Comparison of ENCODE assay signal across 8 mouse cellular contexts in the genomic region with DNA sequence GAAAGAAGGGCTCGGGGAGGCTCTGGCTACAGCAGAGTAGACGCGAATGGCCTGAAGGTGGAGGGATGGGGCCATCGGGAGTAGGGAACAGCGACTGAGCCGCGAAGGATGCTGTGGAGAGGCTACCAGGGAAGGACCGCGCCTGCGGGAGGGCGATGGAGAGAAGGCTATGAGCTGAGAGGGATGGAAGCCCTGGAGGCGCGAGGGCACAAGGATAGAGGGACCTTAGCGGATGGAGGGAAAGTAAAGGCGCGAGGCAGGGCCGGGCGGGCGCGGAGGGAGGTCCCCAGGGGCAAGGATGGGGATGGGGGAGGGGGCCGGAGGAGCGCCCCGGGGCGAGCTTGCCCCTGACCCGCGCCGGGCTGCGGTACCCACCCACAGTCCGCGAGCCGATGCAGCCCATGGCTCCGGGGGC. TPM values are rescaled to one million over a fixed set of nuclear protein-coding genes. Genes with fewer than 3 reads are reported as not detected.
A peak's percentile ranks its signal among the peaks of the same experiment; 100 is the strongest.
DNase-seq lines count a peak whose midpoint lies in the region; ATAC-seq and TF ChIP-seq lines count a peak whose summit lies in the region.

No protein-coding gene starts in this region.

- no peak for TF ChIP-seq CTCF in spleen, adult 2 months (IDR thresholded peaks at IDR 0.05; ENCODE audit: extremely low read depth, insufficient read depth, insufficient read length, insufficient replicate concordance)

- DNase-seq in adrenal gland, postnatal 25 days = peak; percentile 13
- no peak for DNase-seq in adrenal gland, adult 18-20 months (ENCODE audit: low spot score in 2 of 2)
- no peak for DNase-seq in spleen, adult 2 months (ENCODE audit: low read depth in 1 of 2, low spot score in 2 of 2)
- DNase-seq in spleen, postnatal 36 days (ENCODE audit: low spot score in 2 of 2) = no peak
- DNase-seq in heart, embryonic 10.5 days (ENCODE audit: low spot score) = peak; percentile 75
- peak; percentile 37 to 41 for DNase-seq in layer of hippocampus, postnatal 36 days
- peak; percentile 64 for DNase-seq in neural tube, embryonic 11.5 days (ENCODE audit: low spot score)
- DNase-seq in thymus, postnatal 4 days = no peak

- 3% methylated on average over 27 of the region's 32 CpGs for WGBS in spleen, adult 2 months
- under 1% methylated on average over 29 of the region's 32 CpGs for WGBS in heart, embryonic 10.5 days
- 0% methylated on average over 18 of the region's 32 CpGs for WGBS in neural tube, embryonic 11.5 days

- H3K4me3 ChIP-seq in spleen, adult 2 months (ENCODE audit: extremely low read depth, insufficient read depth, insufficient read length) = peak overlapping the region; percentile 61
- H3K4me3 ChIP-seq in heart, embryonic 10.5 days = peak overlapping the region; percentile 74
- H3K4me3 ChIP-seq in neural tube, embryonic 11.5 days (ENCODE audit: low read depth, low read length) = peak overlapping the region; percentile 66

- no peaks in the 10 kb centered on the region for H3K36me3 ChIP-seq in spleen, adult 2 months (ENCODE audit: control insufficient read depth, insufficient read depth, low read length)
- H3K36me3 ChIP-seq in heart, embryonic 10.5 days = no peaks in the 10 kb centered on the region
- H3K36me3 ChIP-seq in neural tube, embryonic 11.5 days (ENCODE audit: control insufficient read depth, insufficient read depth, low read length) = no peaks in the 10 kb centered on the region

- H3K9ac ChIP-seq in neural tube, embryonic 11.5 days (ENCODE audit: low read length) = peak overlapping the region; percentile 76

- H3K9me3 ChIP-seq in heart, embryonic 10.5 days = no peaks in the 10 kb centered on the region
- H3K9me3 ChIP-seq in neural tube, embryonic 11.5 days (ENCODE audit: control insufficient read depth, low read length) = no peaks in the 10 kb centered on the region

- H3K27ac ChIP-seq in spleen, adult 2 months (ENCODE audit: insufficient read depth, low read length) = no peak overlapping the region
- H3K27ac ChIP-seq in heart, embryonic 10.5 days = peak overlapping the region; percentile 65
- peak overlapping the region; percentile 82 for H3K27ac ChIP-seq in neural tube, embryonic 11.5 days (ENCODE audit: low read depth, low read length)

- H3K4me2 ChIP-seq in neural tube, embryonic 11.5 days (ENCODE audit: low read depth) = peak overlapping the region; percentile 93

- H3K27me3 ChIP-seq in spleen, adult 2 months (ENCODE audit: control insufficient read depth, insufficient read depth, low read length) = peaks cover 18% of the 10 kb centered on the region
- H3K27me3 ChIP-seq in heart, embryonic 10.5 days (ENCODE audit: insufficient read depth, poor library complexity, severe bottlenecking) = peaks cover 52% of the 10 kb centered on the region
- peaks cover 3% of the 10 kb centered on the region; the same call in 1 of the 2 replicates for H3K27me3 ChIP-seq in neural tube, embryonic 11.5 days (ENCODE audit: control insufficient read depth, insufficient read depth, low read length)

- peaks cover 5% of the 10 kb centered on the region; the same call in 1 of the 2 replicates for H3K4me1 ChIP-seq in spleen, adult 2 months (ENCODE audit: control insufficient read depth, insufficient read depth, insufficient read length)
- peaks cover 21% of the 10 kb centered on the region for H3K4me1 ChIP-seq in heart, embryonic 10.5 days
- H3K4me1 ChIP-seq in neural tube, embryonic 11.5 days (ENCODE audit: control insufficient read depth, insufficient read depth, low read length) = peaks cover 2% of the 10 kb centered on the region; the same call in 1 of the 2 replicates

- ATAC-seq in neural tube, embryonic 11.5 days (ENCODE audit: insufficient read depth, low FRiP score, low TSS enrichment) = peak; percentile 76

- no peak for TF ChIP-seq POLR2A in spleen, adult 2 months (IDR thresholded peaks at IDR 0.05; ENCODE audit: low read depth, low read length)

RNA-seq across cellular contexts. Expression of a gene that starts 0.4 kb away (rescaled TPM):
- 0.24 TPM in 1 of 2 replicates, not detected in the other for total RNA-seq in adrenal gland, postnatal 25 days (2021)
- under 1 TPM; 0.13 to 0.29 TPM for total RNA-seq in adrenal gland, adult 18-20 months (2021)
- polyA plus RNA-seq in spleen, adult 2 months (2012; rRNA removed) = 0.06 and 0.15 TPM in 2 replicates
- polyA plus RNA-seq in heart, embryonic 10.5 days (2016; fragmentation: Nextera tagmentation; extraction: Ambion mirVana) = 0.21 and 0.30 TPM in 2 replicates
- 10 to 100 TPM; 76.2 to 77.0 TPM for total RNA-seq in layer of hippocampus, postnatal 36 days (2021)
- 2.7 and 3.4 TPM in 2 replicates for polyA plus RNA-seq in neural tube, embryonic 11.5 days (2014; fragmentation: Nextera tagmentation; extraction: Ambion mirVana)

RNA-seq across cellular contexts. Expression of a gene that starts 25.4 kb away (rescaled TPM):
- total RNA-seq in adrenal gland, postnatal 25 days (2021) = 105 and 140 TPM in 2 replicates
- 100 to 1,000 TPM; 115 to 138 TPM for total RNA-seq in adrenal gland, adult 18-20 months (2021)
- 184 and 228 TPM in 2 replicates for polyA plus RNA-seq in spleen, adult 2 months (2012; rRNA removed)
- 165 and 193 TPM in 2 replicates for polyA plus RNA-seq in heart, embryonic 10.5 days (2016; fragmentation: Nextera tagmentation; extraction: Ambion mirVana)
- total RNA-seq in layer of hippocampus, postnatal 36 days (2021) = 10 to 100 TPM; 42.8 to 45.0 TPM
- polyA plus RNA-seq in neural tube, embryonic 11.5 days (2014; fragmentation: Nextera tagmentation; extraction: Ambion mirVana) = 86.3 and 87.0 TPM in 2 replicates

RNA-seq across cellular contexts. Expression of a gene that starts 37.6 kb away (rescaled TPM):
- 0.21 TPM in 1 of 2 replicates, not detected in the other for total RNA-seq in adrenal gland, postnatal 25 days (2021)
- total RNA-seq in adrenal gland, adult 18-20 months (2021) = under 1 TPM; 0.10 TPM
- 0.18 and 0.26 TPM in 2 replicates for polyA plus RNA-seq in spleen, adult 2 months (2012; rRNA removed)
- polyA plus RNA-seq in heart, embryonic 10.5 days (2016; fragmentation: Nextera tagmentation; extraction: Ambion mirVana) = 0.59 and 0.67 TPM in 2 replicates
- 1 to 10 TPM; 2.7 to 3.6 TPM for total RNA-seq in layer of hippocampus, postnatal 36 days (2021)
- polyA plus RNA-seq in neural tube, embryonic 11.5 days (2014; fragmentation: Nextera tagmentation; extraction: Ambion mirVana) = 0.92 and 1.7 TPM in 2 replicates

RNA-seq across cellular contexts. Expression of a gene that starts 49.0 kb away (rescaled TPM):
- total RNA-seq in adrenal gland, postnatal 25 days (2021) = 0.48 and 0.55 TPM in 2 replicates
- total RNA-seq in adrenal gland, adult 18-20 months (2021) = under 1 TPM; 0.45 to 0.46 TPM
- 0.18 and 0.19 TPM in 2 replicates for polyA plus RNA-seq in spleen, adult 2 months (2012; rRNA removed)
- 3.0 and 4.8 TPM in 2 replicates for polyA plus RNA-seq in heart, embryonic 10.5 days (2016; fragmentation: Nextera tagmentation; extraction: Ambion mirVana)
- total RNA-seq in layer of hippocampus, postnatal 36 days (2021) = under 1 TPM in 1 of 2 experiments, not detected in 1; 0.15 TPM
- 0.82 and 1.1 TPM in 2 replicates for polyA plus RNA-seq in neural tube, embryonic 11.5 days (2014; fragmentation: Nextera tagmentation; extraction: Ambion mirVana)

RNA-seq across cellular contexts. Expression of a gene that starts 59.3 kb away (rescaled TPM):
- total RNA-seq in adrenal gland, postnatal 25 days (2021) = 29.7 and 36.5 TPM in 2 replicates
- 10 to 100 TPM; 16.6 to 24.1 TPM for total RNA-seq in adrenal gland, adult 18-20 months (2021)
- polyA plus RNA-seq in spleen, adult 2 months (2012; rRNA removed) = 32.2 and 33.6 TPM in 2 replicates
- polyA plus RNA-seq in heart, embryonic 10.5 days (2016; fragmentation: Nextera tagmentation; extraction: Ambion mirVana) = 40.8 and 45.2 TPM in 2 replicates
- 10 to 100 TPM; 20.6 to 23.7 TPM for total RNA-seq in layer of hippocampus, postnatal 36 days (2021)
- polyA plus RNA-seq in neural tube, embryonic 11.5 days (2014; fragmentation: Nextera tagmentation; extraction: Ambion mirVana) = 69.2 and 72.0 TPM in 2 replicates

Comparison
In these comparisons a context has a peak if more than half of its experiments do, and no peak if none do; other contexts are left out.
1. DNase-seq: peak in adrenal gland, postnatal 25 days (single experiment), heart, embryonic 10.5 days (single experiment), layer of hippocampus, postnatal 36 days (2 of 2) and neural tube, embryonic 11.5 days (single experiment); none in adrenal gland, adult 18-20 months (0 of 2), spleen, adult 2 months (0 of 2), spleen, postnatal 36 days (0 of 2) and thymus, postnatal 4 days (single experiment).
2. RNA of a gene that starts 0.4 kb away (total RNA-seq): 76.2 to 77.0 TPM in layer of hippocampus, postnatal 36 days; 0.13 to 0.29 TPM in adrenal gland, adult 18-20 months and 0.24 TPM in adrenal gland, postnatal 25 days; every median in the first group is over 10 times any median in the second.
3. Peak in every context shown above with its lines, with median percentiles within 50 percentile points of each other: H3K4me3 ChIP-seq.